Mouse (Mus musculus) lung, embryonic 14.5 days (tissue): ENCODE results near the gene Nrarp. TPM values are rescaled to one million over a fixed set of nuclear protein-coding genes. Genes with fewer than 3 reads are reported as not detected.
A peak's percentile ranks its signal among the peaks of the same experiment; 100 is the strongest.

ENCODE experiments used
- ATAC-seq: fragments of 200-750 bp; cut with Nextera tagmentation; 2 replicates; pipeline ENCODE4 v1.8.0; 2017; ENCODE audit warnings: mild to moderate bottlenecking, moderate TSS enrichment, moderate library complexity; ENCODE audit not compliant: insufficient read depth
- DNase-seq: peaks from one replicate; pipeline ENCODE4 v3.0.0-alpha.2; 2015
- H3K27ac ChIP-seq: fragments of 300-500 bp; sonication (generic); 2 replicates; pipeline ENCODE4 v1.5.1; 2014; ENCODE audit warnings: low read depth, mild to moderate bottlenecking, moderate library complexity
- H3K27me3 ChIP-seq: fragments of 300-500 bp; sonication (generic); 2 replicates; pipeline ENCODE4 v1.6.1; 2014; ENCODE audit warnings: low read length, control low read depth; ENCODE audit not compliant: insufficient read depth
- H3K36me3 ChIP-seq: fragments of 300-500 bp; sonication (generic); 2 replicates; pipeline ENCODE4 v1.6.1; 2014; ENCODE audit warnings: control low read depth; ENCODE audit not compliant: insufficient read depth
- H3K4me1 ChIP-seq: fragments of 300-500 bp; sonication (generic); 2 replicates; pipeline ENCODE4 v1.6.1; 2014; ENCODE audit warnings: antibody characterized with exemption, control low read depth; ENCODE audit not compliant: insufficient read depth
- H3K4me2 ChIP-seq: fragments of 300-500 bp; sonication (generic); 2 replicates; pipeline ENCODE4 v1.6.1; 2014; ENCODE audit warnings: mild to moderate bottlenecking
- H3K4me3 ChIP-seq: fragments of 300-500 bp; sonication (generic); 2 replicates; pipeline ENCODE4 v1.5.1; 2014; ENCODE audit warnings: low read depth, low read length
- H3K9ac ChIP-seq: fragments of 300-500 bp; sonication (generic); 2 replicates; pipeline ENCODE4 v1.6.1; 2014
- H3K9me3 ChIP-seq: fragments of 300-500 bp; sonication (generic); 2 replicates; pipeline ENCODE4 v1.6.1; 2016; ENCODE audit warnings: low read depth, low read length, control low read depth
- CTCF ChIP-seq: IDR thresholded peaks from 2 replicates; pipeline ENCODE4 v1.5.1; 2016; ENCODE audit warnings: antibody characterized with exemption, low read depth
- WGBS: fragments of 180-500 bp; shearing (Covaris S2); extraction: QIAGEN DNeasy Blood & Tissue Kit; methylation state at CpG from one replicate; pipeline ENCODE4 v1.1.7; 2014; 5-methylcytosine and 5-hydroxymethylcytosine counted together
- polyA plus RNA-seq: library from polyadenylated mRNA; unstranded; fragments of >200 nt; fragmentation: Nextera tagmentation; extraction: Ambion mirVana; gene quantifications from 2 replicates; pipeline ENCODE4 v1.2.1, GENCODE M21; 2014

Nrarp gene
- 13.7 and 14.9 TPM in 2 replicates for polyA plus RNA-seq

DNA sequence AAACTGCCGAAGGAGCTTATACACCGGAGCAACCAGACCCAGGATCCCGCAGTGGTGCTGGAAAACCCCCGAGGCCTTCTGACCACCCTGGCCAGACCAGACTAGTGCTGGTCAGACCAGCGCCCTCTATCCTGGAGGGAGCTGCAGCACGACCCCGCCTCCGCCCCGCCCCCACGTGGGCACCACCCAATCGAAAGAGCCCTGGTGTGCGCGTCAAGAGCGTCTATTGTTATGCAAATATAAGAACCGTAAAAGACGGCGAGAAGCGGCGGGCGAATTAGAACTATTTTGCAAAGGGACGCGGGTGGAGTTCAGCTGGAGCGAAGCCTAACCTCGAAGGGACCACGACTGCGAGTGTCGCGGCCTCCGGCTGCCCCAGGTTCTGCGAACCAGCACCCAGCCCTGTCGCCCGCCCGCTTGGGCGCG, at the start of gene Nrarp:
Gene Nrarp (plus strand): TSS at position 281 of the 426 bp plus-strand sequence.
- Histone ChIP-seq H3K27me3 (peaks cover 65% of the 10 kb centered on the region), H3K36me3 (no peaks in the 10 kb centered on the region), H3K4me3 (peak within 1 kb of the TSS; percentile 62), H3K4me2 (peak within 1 kb of the TSS; percentile 91), H3K9me3 (no peaks in the 10 kb centered on the region), H3K4me1 (peaks cover 15% of the 10 kb centered on the region), H3K27ac (peak within 1 kb of the TSS; percentile 86), H3K9ac (peak within 1 kb of the TSS; percentile 60)
- TF ChIP-seq CTCF = peak; percentile 60
- DNase-seq (peak; percentile 91), ATAC-seq (peak; percentile 83)
- under 1% methylated on average over 35 of the region's 35 CpGs for WGBS

DNA sequence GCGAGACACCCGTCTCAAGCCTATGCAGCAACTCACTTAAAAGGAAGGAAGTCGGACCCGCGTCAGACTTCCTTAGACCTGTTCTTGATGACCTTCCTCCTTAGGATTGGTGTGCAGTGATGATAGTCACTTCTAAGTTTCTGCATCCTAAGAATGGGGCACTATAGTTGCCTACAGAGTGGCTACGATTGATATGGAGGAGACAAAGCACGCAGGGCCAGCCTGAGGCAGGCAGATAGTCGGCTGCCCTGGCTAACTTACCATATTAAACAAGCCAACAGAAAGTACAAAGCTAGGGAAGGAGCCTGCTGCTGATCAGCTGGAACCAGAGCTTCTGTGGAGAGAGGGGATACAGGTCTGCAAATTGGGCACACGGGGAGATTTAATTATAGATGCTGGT, 49.0 kb upstream of the Nrarp start:
- Histone ChIP-seq H3K4me2 (no peak overlapping the region), H3K27ac (no peak overlapping the region), H3K4me1 (no peaks in the 10 kb centered on the region), H3K9ac (no peak overlapping the region), H3K9me3 (no peaks in the 10 kb centered on the region), H3K4me3 (no peak overlapping the region), H3K27me3 (no peaks in the 10 kb centered on the region), H3K36me3 (no peaks in the 10 kb centered on the region)
- no peak for DNase-seq
- ATAC-seq = no peak
- TF ChIP-seq CTCF = no peak
- 74% methylated on average over 9 of the region's 9 CpGs for WGBS

DNA sequence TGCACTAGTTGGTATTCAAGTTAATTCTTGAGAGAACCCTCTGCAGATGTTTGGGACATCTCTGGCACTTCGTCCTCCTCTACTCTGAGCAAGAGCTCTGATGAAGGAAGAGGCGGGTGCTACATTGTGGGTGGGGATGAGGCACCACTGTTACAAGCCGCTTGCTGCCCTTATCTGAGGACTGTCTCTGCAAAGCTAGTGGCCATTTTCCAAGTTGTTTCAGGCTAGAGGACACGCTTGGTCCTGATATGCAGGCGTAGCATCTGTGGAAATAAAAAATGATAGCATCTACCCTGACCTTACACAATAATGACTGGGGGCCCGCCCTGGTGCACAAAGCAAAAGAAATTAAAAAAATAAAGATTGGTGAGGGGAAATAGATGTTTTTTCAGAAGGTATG, 42.7 kb upstream of the Nrarp start:
- 58% methylated on average over 6 of the region's 6 CpGs for WGBS
- no peak for TF ChIP-seq CTCF
- H3K9ac ChIP-seq = no peak overlapping the region
- H3K27ac ChIP-seq = no peak overlapping the region
- H3K4me2 ChIP-seq = no peak overlapping the region
- H3K4me1 ChIP-seq = no peaks in the 10 kb centered on the region
- H3K27me3 ChIP-seq = no peaks in the 10 kb centered on the region
- no peak for DNase-seq
- H3K9me3 ChIP-seq = no peaks in the 10 kb centered on the region
- no peaks in the 10 kb centered on the region for H3K36me3 ChIP-seq
- no peak overlapping the region for H3K4me3 ChIP-seq
- no peak for ATAC-seq

DNA sequence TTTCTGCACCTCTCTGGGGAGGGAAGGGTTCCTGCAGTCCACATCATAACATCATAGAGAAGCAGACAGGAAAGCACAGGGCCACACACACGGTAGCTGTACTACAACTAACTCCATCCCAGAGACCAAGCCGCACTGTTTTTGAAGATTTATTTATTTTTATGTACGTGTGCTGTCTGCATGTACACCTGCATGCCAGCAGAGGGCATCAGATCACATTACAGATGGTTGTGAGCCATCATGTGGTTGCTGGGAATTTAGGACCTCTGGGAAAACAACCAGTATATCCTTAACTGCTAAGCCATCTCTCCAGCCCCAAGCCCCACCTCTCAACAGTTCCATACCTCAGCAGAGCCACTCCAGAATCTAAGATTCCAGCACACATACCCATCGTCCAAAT, 39.4 kb upstream of the Nrarp start:
- Histone ChIP-seq H3K27ac (no peak overlapping the region), H3K36me3 (no peaks in the 10 kb centered on the region), H3K4me3 (no peak overlapping the region), H3K9me3 (no peaks in the 10 kb centered on the region), H3K9ac (no peak overlapping the region), H3K4me2 (no peak overlapping the region), H3K4me1 (no peaks in the 10 kb centered on the region), H3K27me3 (no peaks in the 10 kb centered on the region)
- 62% methylated on average over 4 of the region's 4 CpGs for WGBS
- no peak for ATAC-seq
- peak; percentile 53 for TF ChIP-seq CTCF
- peak; percentile 10 for DNase-seq

DNA sequence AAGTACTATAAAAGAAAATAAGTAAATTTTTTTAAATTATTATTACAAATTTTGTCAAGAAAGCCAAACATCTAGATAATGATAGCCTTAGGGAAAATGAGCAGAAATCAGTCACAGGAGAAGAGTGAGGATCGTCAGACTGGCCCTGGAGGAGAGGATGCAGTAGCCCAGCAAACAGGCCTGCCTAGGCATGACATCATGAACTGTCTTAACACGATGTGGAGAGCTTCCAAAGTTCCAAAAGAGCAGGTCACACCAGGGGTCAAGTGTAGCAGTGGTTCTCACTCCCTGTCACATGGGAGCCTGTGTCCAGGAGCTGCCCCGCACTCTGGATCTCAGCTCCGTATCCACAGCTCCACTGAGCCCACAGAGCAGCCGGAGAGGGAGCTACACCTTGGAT, 38.6 kb upstream of the Nrarp start:
- H3K4me3 ChIP-seq = no peak overlapping the region
- no peak for DNase-seq
- TF ChIP-seq CTCF = no peak
- 74% methylated on average over 5 of the region's 5 CpGs for WGBS
- no peaks in the 10 kb centered on the region for H3K9me3 ChIP-seq
- no peak overlapping the region for H3K9ac ChIP-seq
- no peak for ATAC-seq
- H3K4me1 ChIP-seq = no peaks in the 10 kb centered on the region
- no peaks in the 10 kb centered on the region for H3K36me3 ChIP-seq
- no peak overlapping the region for H3K27ac ChIP-seq
- H3K4me2 ChIP-seq = no peak overlapping the region
- H3K27me3 ChIP-seq = no peaks in the 10 kb centered on the region

GRCm38 (mm10) chr2:25145346-25145745, 35.2 kb upstream of the Nrarp start:
- H3K9me3 ChIP-seq = no peaks in the 10 kb centered on the region
- ATAC-seq = peak; percentile 47; the same call in 1 of the 2 replicates
- 75% methylated on average over 6 of the region's 6 CpGs for WGBS
- no peak overlapping the region for H3K27ac ChIP-seq
- no peak for TF ChIP-seq CTCF
- no peak overlapping the region for H3K4me2 ChIP-seq
- H3K4me3 ChIP-seq = no peak overlapping the region
- H3K36me3 ChIP-seq = no peaks in the 10 kb centered on the region
- H3K9ac ChIP-seq = no peak overlapping the region
- no peaks in the 10 kb centered on the region for H3K4me1 ChIP-seq
- H3K27me3 ChIP-seq = no peaks in the 10 kb centered on the region
- DNase-seq = peak; percentile 55

DNA sequence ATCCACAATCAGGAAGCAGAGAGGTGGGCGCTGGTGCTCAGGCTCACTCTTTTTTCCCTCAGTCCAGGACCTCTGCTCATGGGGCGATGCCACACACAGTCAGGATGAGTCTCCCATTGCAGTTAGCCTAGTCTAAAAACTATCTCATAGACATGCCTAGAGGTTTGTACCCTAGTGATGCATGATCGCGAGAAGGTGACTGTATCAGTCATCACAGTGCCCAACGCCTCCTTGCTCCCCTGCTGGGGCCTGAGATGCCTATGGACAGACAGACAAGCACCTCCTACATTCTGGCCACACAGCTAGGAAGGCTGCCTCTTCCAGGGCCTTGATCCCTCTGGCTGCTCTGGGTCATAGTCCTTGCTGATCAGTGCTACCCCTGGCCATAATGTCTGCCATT, 33.2 kb upstream of the Nrarp start:
- no peak for TF ChIP-seq CTCF
- Histone ChIP-seq H3K27ac (no peak overlapping the region), H3K9ac (no peak overlapping the region), H3K27me3 (no peaks in the 10 kb centered on the region), H3K36me3 (no peaks in the 10 kb centered on the region), H3K9me3 (no peaks in the 10 kb centered on the region), H3K4me1 (no peaks in the 10 kb centered on the region), H3K4me3 (no peak overlapping the region), H3K4me2 (no peak overlapping the region)
- 77% methylated on average over 5 of the region's 5 CpGs for WGBS
- no peak for ATAC-seq
- no peak for DNase-seq

- no peaks in the 10 kb centered on the region for H3K27me3 ChIP-seq
- no peak for DNase-seq
- TF ChIP-seq CTCF = no peak
- no peaks in the 10 kb centered on the region for H3K36me3 ChIP-seq
- H3K27ac ChIP-seq = no peak overlapping the region
- no peaks in the 10 kb centered on the region for H3K4me1 ChIP-seq
- no peak for ATAC-seq
- no peak overlapping the region for H3K9ac ChIP-seq
- no peak overlapping the region for H3K4me2 ChIP-seq
- no peak overlapping the region for H3K4me3 ChIP-seq
- WGBS = 65% methylated on average over 5 of the region's 5 CpGs
- no peaks in the 10 kb centered on the region for H3K9me3 ChIP-seq
These were observed 32.7 kb upstream of the Nrarp start for GRCm38 (mm10) chr2:25147892-25148291.
